Mouse (Mus musculus): ENCODE results near the gene Zfp970.
"Not testable (repeated sequence)": the region's sequence is repeated elsewhere in the genome, so short reads cannot be mapped to it uniquely, and the experiment has no call there.

GRCm38 (mm10) chr2:177483238-177483948 lies 18.9 kb downstream of the Zfp970 start:
- TF ChIP-seq POLR2A, CTCF (IDR thresholded peaks at IDR 0.05; ENCODE audit: extremely low read depth, insufficient read depth, low read length): not testable (repeated sequence)

Measured in cortical plate, adult 2 months (tissue).